Mouse (Mus musculus): ENCODE data around the gene Lrmda. TPM values are rescaled to one million over a fixed set of nuclear protein-coding genes. Genes with fewer than 3 reads are reported as not detected.

The Lrmda gene
- polyA plus RNA-seq, 1 experiment from 2014 or later, result 0.20 TPM

DNA sequence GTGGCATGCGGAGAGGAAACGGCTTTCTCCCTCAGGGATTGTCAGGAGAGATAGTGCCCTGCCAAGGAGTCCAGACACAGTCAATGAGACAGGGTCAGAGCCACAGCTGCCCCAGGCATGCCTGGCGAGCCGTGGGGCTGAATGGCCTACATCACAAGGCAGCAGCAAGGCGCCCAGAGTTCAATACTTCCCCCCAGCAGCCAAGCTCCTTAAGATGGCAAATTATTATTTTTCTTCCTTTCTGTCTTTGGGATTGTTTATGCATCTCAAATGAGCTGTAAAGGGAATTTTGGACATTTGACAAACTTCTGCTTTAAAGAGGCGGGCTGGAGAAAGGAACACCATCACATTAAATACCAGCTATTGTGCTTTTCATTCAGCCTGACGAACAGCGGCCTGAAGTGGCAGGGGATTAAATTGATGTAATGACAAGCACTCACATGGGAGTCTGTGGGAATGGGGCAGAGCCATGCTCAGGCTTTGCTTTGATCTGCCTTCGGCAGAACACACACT lies 338.5 kb downstream of the Lrmda start:
- no peak overlapping the region for H3K27ac ChIP-seq (ENCODE audit: low read depth, low read length)

DNA sequence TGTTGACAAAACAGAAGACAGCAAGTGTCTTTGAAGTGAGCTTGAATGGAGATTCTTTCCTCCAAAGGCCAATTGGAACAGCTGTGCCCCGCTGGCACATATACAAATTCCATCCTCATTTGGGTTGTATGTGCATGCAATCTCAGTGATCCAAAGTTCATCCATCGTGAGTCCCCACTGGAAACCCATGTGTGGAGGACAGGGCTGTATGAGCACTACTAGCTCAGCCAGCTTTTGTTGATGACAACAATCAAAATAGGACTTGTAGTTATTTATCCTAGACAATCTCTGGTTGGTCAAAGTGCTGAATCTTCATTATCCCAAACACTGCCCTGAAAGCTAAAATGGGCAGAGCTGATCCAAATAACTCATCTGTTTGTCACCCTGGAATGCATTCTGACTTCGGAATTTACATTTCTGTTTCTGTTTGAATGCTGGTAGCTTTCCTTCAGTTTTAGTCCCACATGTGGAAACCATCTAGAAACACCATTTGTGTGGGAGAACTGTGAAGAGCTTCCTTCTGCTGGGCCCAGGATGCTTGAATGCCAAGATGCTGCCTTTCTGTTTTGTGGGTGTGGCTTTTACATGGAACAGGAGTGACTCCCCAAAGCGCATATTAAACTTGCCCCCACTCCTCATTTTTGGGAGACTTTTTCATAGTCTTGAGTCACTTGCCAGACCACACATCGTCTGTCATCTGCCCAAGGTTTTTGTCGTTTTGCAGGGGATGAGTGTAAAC lies 344.7 kb downstream of the Lrmda start:
- DNase-seq (ENCODE audit: low spot score), result no peak
- no peak for ATAC-seq (ENCODE audit: low FRiP score)
- 81% methylated on average over 6 of the region's 6 CpGs for WGBS
- Histone ChIP-seq H3K27me3 (ENCODE audit: control insufficient read depth, insufficient read depth, low read length) (no peaks in the 10 kb centered on the region), H3K27ac (ENCODE audit: low read depth, low read length) (no peak overlapping the region), H3K4me2 (replicated peaks; ENCODE audit: low read depth, low read length) (no peak overlapping the region), H3K4me3 (ENCODE audit: low read depth, low read length) (no peak overlapping the region), H3K9me3 (ENCODE audit: control insufficient read depth, low read length) (no peaks in the 10 kb centered on the region), H3K4me1 (replicated peaks; ENCODE audit: control insufficient read depth, insufficient read depth, low read length) (no peaks in the 10 kb centered on the region), H3K9ac (ENCODE audit: low read depth, low read length) (no peak overlapping the region), H3K36me3 (ENCODE audit: control insufficient read depth, insufficient read depth, low read length) (no peaks in the 10 kb centered on the region)

More for the DNA sequence above, 338.5 kb downstream of the Lrmda start:
- Histone ChIP-seq H3K4me2 (replicated peaks; ENCODE audit: low read depth, low read length) (no peak overlapping the region), H3K4me1 (replicated peaks; ENCODE audit: control insufficient read depth, insufficient read depth, low read length) (peaks cover 3% of the 10 kb centered on the region; the same call in 1 of the 2 replicates), H3K27me3 (ENCODE audit: control insufficient read depth, insufficient read depth, low read length) (no peaks in the 10 kb centered on the region), H3K9ac (ENCODE audit: low read depth, low read length) (no peak overlapping the region), H3K36me3 (ENCODE audit: control insufficient read depth, insufficient read depth, low read length) (no peaks in the 10 kb centered on the region), H3K4me3 (ENCODE audit: low read depth, low read length) (no peak overlapping the region), H3K9me3 (ENCODE audit: control insufficient read depth, low read length) (no peaks in the 10 kb centered on the region)
- DNase-seq (ENCODE audit: low spot score) (peak; percentile 33), ATAC-seq (ENCODE audit: low FRiP score) (no peak)
- WGBS, result 29% methylated on average over 9 of the region's 9 CpGs

- 82% methylated on average over 6 of the region's 6 CpGs for WGBS
- DNase-seq (ENCODE audit: low spot score) (no peak), ATAC-seq (ENCODE audit: low FRiP score) (no peak)
- Histone ChIP-seq H3K4me2 (replicated peaks; ENCODE audit: low read depth, low read length) (no peak overlapping the region), H3K36me3 (ENCODE audit: control insufficient read depth, insufficient read depth, low read length) (no peaks in the 10 kb centered on the region), H3K4me3 (ENCODE audit: low read depth, low read length) (no peak overlapping the region), H3K27ac (ENCODE audit: low read depth, low read length) (no peak overlapping the region), H3K27me3 (ENCODE audit: control insufficient read depth, insufficient read depth, low read length) (no peaks in the 10 kb centered on the region), H3K4me1 (replicated peaks; ENCODE audit: control insufficient read depth, insufficient read depth, low read length) (no peaks in the 10 kb centered on the region), H3K9me3 (ENCODE audit: control insufficient read depth, low read length) (no peaks in the 10 kb centered on the region), H3K9ac (ENCODE audit: low read depth, low read length) (no peak overlapping the region)
Observed at GRCm38 (mm10) chr14:22364771-22365355, 345.4 kb downstream of the Lrmda start.

DNA sequence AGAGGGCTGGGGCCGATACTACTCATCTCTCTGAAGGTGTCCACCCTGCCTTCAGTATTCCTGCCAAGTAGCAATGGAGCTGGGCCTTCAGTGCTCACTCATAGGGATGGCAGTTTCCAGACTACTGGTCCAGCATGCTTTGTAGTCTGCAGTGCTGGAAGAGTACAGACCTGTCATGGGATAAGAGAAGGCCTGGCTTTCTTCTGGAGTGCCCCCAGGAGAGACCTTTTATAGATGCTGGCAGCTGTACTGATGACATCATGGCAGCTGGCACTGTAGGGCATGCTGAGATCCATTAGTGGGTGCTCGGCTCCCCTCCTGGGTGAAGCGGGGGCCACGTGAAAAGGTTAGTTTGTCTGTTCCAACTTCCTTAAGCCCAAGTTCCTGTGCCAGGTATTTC lies 348.1 kb downstream of the Lrmda start:
- no peak overlapping the region for H3K9ac ChIP-seq (ENCODE audit: low read depth, low read length)
- ATAC-seq (ENCODE audit: low FRiP score) (no peak), DNase-seq (ENCODE audit: low spot score) (no peak)
- H3K4me1 ChIP-seq (replicated peaks; ENCODE audit: control insufficient read depth, insufficient read depth, low read length), result no peaks in the 10 kb centered on the region
- WGBS, result 89% methylated on average over 4 of the region's 4 CpGs
- no peak overlapping the region for H3K27ac ChIP-seq (ENCODE audit: low read depth, low read length)
- H3K36me3 ChIP-seq (ENCODE audit: control insufficient read depth, insufficient read depth, low read length), result no peaks in the 10 kb centered on the region
- no peaks in the 10 kb centered on the region for H3K9me3 ChIP-seq (ENCODE audit: control insufficient read depth, low read length)
- H3K27me3 ChIP-seq (ENCODE audit: control insufficient read depth, insufficient read depth, low read length), result no peaks in the 10 kb centered on the region
- H3K4me2 ChIP-seq (replicated peaks; ENCODE audit: low read depth, low read length), result no peak overlapping the region
- no peak overlapping the region for H3K4me3 ChIP-seq (ENCODE audit: low read depth, low read length)

DNA sequence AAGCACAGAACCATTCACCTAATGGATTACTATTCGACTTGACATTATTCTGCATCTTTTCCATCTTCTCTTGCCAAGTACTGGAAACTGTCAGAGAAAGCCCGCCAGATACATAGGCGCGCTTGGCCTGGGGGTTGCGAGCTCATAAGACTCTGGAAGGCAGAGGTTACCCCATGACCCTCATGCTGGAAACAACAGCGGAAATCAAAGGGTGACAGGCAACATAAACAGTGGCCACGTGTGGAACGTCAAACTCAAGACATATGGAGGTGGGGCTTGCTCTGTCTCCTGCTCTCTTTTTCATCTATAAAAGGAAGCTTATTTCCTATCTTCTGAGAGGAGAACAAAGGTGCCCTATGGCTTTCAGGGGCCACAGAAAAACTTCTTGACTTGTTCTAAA lies 351.6 kb downstream of the Lrmda start:
- no peak overlapping the region for H3K27ac ChIP-seq (ENCODE audit: low read depth, low read length)
- no peak for ATAC-seq (ENCODE audit: low FRiP score)

DNA sequence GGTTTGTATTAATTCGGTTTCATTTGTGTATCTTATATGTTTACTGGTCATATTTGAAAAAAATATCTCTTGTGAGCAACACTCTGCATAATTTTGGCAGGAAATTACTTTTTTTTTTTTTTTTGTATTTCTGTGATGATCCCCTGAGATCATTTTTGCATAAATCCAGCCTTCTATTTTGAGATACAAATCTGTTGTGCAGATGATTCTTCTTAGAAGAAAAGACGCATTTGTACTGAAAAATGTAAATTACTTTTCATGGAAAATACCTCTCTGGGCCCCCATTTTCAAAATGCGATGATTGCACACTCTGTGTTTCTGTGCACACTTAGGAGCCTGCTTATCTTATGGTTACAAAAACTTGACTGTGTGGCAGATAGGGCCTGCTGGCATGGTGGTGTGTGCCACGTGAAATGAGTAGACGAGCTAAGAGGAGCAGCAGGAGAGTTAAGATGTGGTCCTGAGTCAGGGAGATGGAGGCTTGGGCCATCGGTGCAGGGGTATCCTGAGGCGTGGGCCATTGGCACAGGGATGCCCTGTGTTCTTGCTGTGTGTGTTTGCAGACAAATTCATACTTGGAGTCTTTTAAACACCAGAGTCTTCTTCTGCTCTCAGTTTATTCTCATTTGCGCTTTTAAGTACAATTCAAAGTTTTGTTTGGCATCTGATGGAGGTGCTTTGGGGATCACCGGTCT lies 353.3 kb downstream of the Lrmda start:
- Histone ChIP-seq H3K4me3 (ENCODE audit: low read depth, low read length) (no peak overlapping the region), H3K36me3 (ENCODE audit: control insufficient read depth, insufficient read depth, low read length) (no peaks in the 10 kb centered on the region), H3K4me2 (replicated peaks; ENCODE audit: low read depth, low read length) (no peak overlapping the region), H3K27me3 (ENCODE audit: control insufficient read depth, insufficient read depth, low read length) (no peaks in the 10 kb centered on the region), H3K4me1 (replicated peaks; ENCODE audit: control insufficient read depth, insufficient read depth, low read length) (no peaks in the 10 kb centered on the region), H3K27ac (ENCODE audit: low read depth, low read length) (no peak overlapping the region), H3K9me3 (ENCODE audit: control insufficient read depth, low read length) (no peaks in the 10 kb centered on the region), H3K9ac (ENCODE audit: low read depth, low read length) (no peak overlapping the region)
- DNase-seq (ENCODE audit: low spot score) (no peak), ATAC-seq (ENCODE audit: low FRiP score) (no peak)
- 93% methylated on average over 9 of the region's 9 CpGs for WGBS

More for the DNA sequence above, 351.6 kb downstream of the Lrmda start:
- Histone ChIP-seq H3K9me3 (ENCODE audit: control insufficient read depth, low read length) (no peaks in the 10 kb centered on the region), H3K4me2 (replicated peaks; ENCODE audit: low read depth, low read length) (no peak overlapping the region), H3K27me3 (ENCODE audit: control insufficient read depth, insufficient read depth, low read length) (no peaks in the 10 kb centered on the region), H3K4me3 (ENCODE audit: low read depth, low read length) (no peak overlapping the region), H3K4me1 (replicated peaks; ENCODE audit: control insufficient read depth, insufficient read depth, low read length) (no peaks in the 10 kb centered on the region), H3K36me3 (ENCODE audit: control insufficient read depth, insufficient read depth, low read length) (no peaks in the 10 kb centered on the region), H3K9ac (ENCODE audit: low read depth, low read length) (no peak overlapping the region)
- 75% methylated on average over 8 of the region's 8 CpGs for WGBS
- no peak for DNase-seq (ENCODE audit: low spot score)

- Histone ChIP-seq H3K9me3 (ENCODE audit: control insufficient read depth, low read length) (no peaks in the 10 kb centered on the region), H3K4me2 (replicated peaks; ENCODE audit: low read depth, low read length) (no peak overlapping the region), H3K36me3 (ENCODE audit: control insufficient read depth, insufficient read depth, low read length) (no peaks in the 10 kb centered on the region), H3K27ac (ENCODE audit: low read depth, low read length) (no peak overlapping the region), H3K9ac (ENCODE audit: low read depth, low read length) (no peak overlapping the region), H3K4me1 (replicated peaks; ENCODE audit: control insufficient read depth, insufficient read depth, low read length) (no peaks in the 10 kb centered on the region), H3K27me3 (ENCODE audit: control insufficient read depth, insufficient read depth, low read length) (no peaks in the 10 kb centered on the region), H3K4me3 (ENCODE audit: low read depth, low read length) (no peak overlapping the region)
- ATAC-seq (ENCODE audit: low FRiP score) (no peak), DNase-seq (ENCODE audit: low spot score) (no peak)
- WGBS, result 79% methylated on average over 3 of the region's 3 CpGs
Observed at GRCm38 (mm10) chr14:22373361-22373745, 353.8 kb downstream of the Lrmda start.

- WGBS, result 94% methylated on average over 1 of the region's 1 CpGs
- DNase-seq (ENCODE audit: low spot score) (no peak), ATAC-seq (ENCODE audit: low FRiP score) (no peak)
- no peak overlapping the region for H3K27ac ChIP-seq (ENCODE audit: low read depth, low read length)
- H3K4me1 ChIP-seq (replicated peaks; ENCODE audit: control insufficient read depth, insufficient read depth, low read length), result no peaks in the 10 kb centered on the region
- H3K4me2 ChIP-seq (replicated peaks; ENCODE audit: low read depth, low read length), result no peak overlapping the region
- no peak overlapping the region for H3K4me3 ChIP-seq (ENCODE audit: low read depth, low read length)
- no peaks in the 10 kb centered on the region for H3K27me3 ChIP-seq (ENCODE audit: control insufficient read depth, insufficient read depth, low read length)
- H3K9me3 ChIP-seq (ENCODE audit: control insufficient read depth, low read length), result no peaks in the 10 kb centered on the region
- H3K9ac ChIP-seq (ENCODE audit: low read depth, low read length), result no peak overlapping the region
- no peaks in the 10 kb centered on the region for H3K36me3 ChIP-seq (ENCODE audit: control insufficient read depth, insufficient read depth, low read length)
Observed at GRCm38 (mm10) chr14:22377148-22377547, 357.6 kb downstream of the Lrmda start.

Data from hindbrain, embryonic 11.5 days (tissue).